Mouse (Mus musculus) v-Abl transformed pro-B cells (cell line): ENCODE measurements around the gene Nhsl1.

Experiments used
- in situ Hi-C, 2 experiments: fragments of 400-800 bp; cut with MboI; formaldehyde crosslinking; loops; one replicate each; pipeline ENCODE4 v1.15.1; 2025; ENCODE audit not compliant: unreplicated experiment in 2 of 2

Nhsl1 gene

GRCm38 (mm10) chr10:18341444-18342196, 22.8 kb downstream of the Nhsl1 start:
- in situ Hi-C loops, result no loop called here

GRCm38 (mm10) chr10:18347231-18347630, 28.4 kb downstream of the Nhsl1 start:
- in situ Hi-C loops, result no loop called here

- in situ Hi-C loops, result no loop called here
Measured at GRCm38 (mm10) chr10:18350781-18351180, 32.0 kb downstream of the Nhsl1 start.

GRCm38 (mm10) chr10:18352937-18353336, 34.2 kb downstream of the Nhsl1 start:
- in situ Hi-C loops, result no loop called here

- in situ Hi-C loops, result no loop called here
Measured at GRCm38 (mm10) chr10:18354103-18354502, 35.3 kb downstream of the Nhsl1 start.

GRCm38 (mm10) chr10:18356461-18356860, 37.7 kb downstream of the Nhsl1 start:
- in situ Hi-C loops, result no loop called here

- in situ Hi-C loops, result no loop called here
Measured at GRCm38 (mm10) chr10:18357212-18357611, 38.4 kb downstream of the Nhsl1 start.

- in situ Hi-C loops, result no loop called here
Measured at GRCm38 (mm10) chr10:18358461-18358860, 39.7 kb downstream of the Nhsl1 start.

- in situ Hi-C loops, result no loop called here
Measured at GRCm38 (mm10) chr10:18360175-18360574, 41.4 kb downstream of the Nhsl1 start.

- in situ Hi-C loops, result no loop called here
Measured at GRCm38 (mm10) chr10:18365432-18365831, 46.6 kb downstream of the Nhsl1 start.

GRCm38 (mm10) chr10:18366697-18367096, 47.9 kb downstream of the Nhsl1 start:
- in situ Hi-C loops, result no loop called here

GRCm38 (mm10) chr10:18368111-18368510, 49.3 kb downstream of the Nhsl1 start:
- in situ Hi-C loops, result no loop called here

- in situ Hi-C loops, result no loop called here
Measured at GRCm38 (mm10) chr10:18370475-18371286, 51.9 kb downstream of the Nhsl1 start.

GRCm38 (mm10) chr10:18371866-18372265, 53.1 kb downstream of the Nhsl1 start:
- in situ Hi-C loops, result no loop called here

GRCm38 (mm10) chr10:18375301-18375700, 56.5 kb downstream of the Nhsl1 start:
- in situ Hi-C loops, result no loop called here

- in situ Hi-C loops, result loop anchor here (10.0 kb wide), 2 partner anchors 130 to 640 kb away; no protein-coding TSS in a partner anchor
Measured at GRCm38 (mm10) chr10:18384766-18385165, 66.0 kb downstream of the Nhsl1 start.

- in situ Hi-C loops, result loop anchor here (10.0 kb wide), 2 partner anchors 131 to 641 kb away; no protein-coding TSS in a partner anchor
Measured at GRCm38 (mm10) chr10:18386224-18386623, 67.4 kb downstream of the Nhsl1 start.

- in situ Hi-C loops, result loop anchor here (10.0 kb wide), 2 partner anchors 134 to 644 kb away; no protein-coding TSS in a partner anchor
Measured at GRCm38 (mm10) chr10:18388784-18389575, 70.2 kb downstream of the Nhsl1 start.

GRCm38 (mm10) chr10:18390004-18390403, 71.2 kb downstream of the Nhsl1 start:
- in situ Hi-C loops, result loop anchor here (5.0 to 10.0 kb wide), 3 partner anchors 335 to 658 kb away; partner anchors contain the start of gene Reps1 (in 1 of the 2)

GRCm38 (mm10) chr10:18391608-18392007, 72.8 kb downstream of the Nhsl1 start:
- in situ Hi-C loops, result loop anchor here (5.0 to 10.0 kb wide), 3 partner anchors 337 to 659 kb away; partner anchors contain the start of gene Reps1 (in 1 of the 2)
